Mouse (Mus musculus) midbrain, embryonic 14.5 days (tissue): Measurements from ENCODE around the gene Tcte1. TPM values are rescaled to one million over a fixed set of nuclear protein-coding genes. Genes with fewer than 3 reads are reported as not detected.

ENCODE experiments used
- ATAC-seq: fragments of 200-750 bp; cut with Nextera tagmentation; 2 replicates; pipeline ENCODE4 v1.8.0; 2017; ENCODE audit warnings: moderate number of reproducible peaks, moderate library complexity; ENCODE audit not compliant: low FRiP score, low TSS enrichment
- DNase-seq: peaks from one replicate; pipeline ENCODE4 v3.0.0-alpha.2; 2015
- H3K27ac ChIP-seq: fragments of 300-500 bp; sonication (generic); replicated peaks from 2 replicates; pipeline ENCODE4 v1.5.1; 2014; ENCODE audit warnings: mild to moderate bottlenecking, low read depth, low read length, moderate library complexity
- H3K27me3 ChIP-seq: fragments of 300-500 bp; sonication (generic); 2 replicates; pipeline ENCODE4 v1.6.1; 2014; ENCODE audit warnings: low read length, control low read depth, mixed read lengths; ENCODE audit not compliant: control insufficient read depth, insufficient read depth
- H3K36me3 ChIP-seq: fragments of 300-500 bp; sonication (generic); 2 replicates; pipeline ENCODE4 v1.6.1; 2014; ENCODE audit warnings: low read length, control low read depth; ENCODE audit not compliant: control insufficient read depth, insufficient read depth
- H3K4me1 ChIP-seq: fragments of 300-500 bp; sonication (generic); 2 replicates; pipeline ENCODE4 v1.6.1; 2014; ENCODE audit warnings: mild to moderate bottlenecking, antibody characterized with exemption, low read length, control low read depth; ENCODE audit not compliant: control insufficient read depth, insufficient read depth
- H3K4me2 ChIP-seq: fragments of 300-500 bp; sonication (generic); 2 replicates; pipeline ENCODE4 v1.6.1; 2014; ENCODE audit warnings: mild to moderate bottlenecking, low read length, moderate library complexity
- H3K4me3 ChIP-seq: fragments of 300-500 bp; sonication (generic); replicated peaks from 2 replicates; pipeline ENCODE4 v1.5.1; 2014; ENCODE audit warnings: low read depth, low read length
- H3K9ac ChIP-seq: fragments of 300-500 bp; sonication (generic); replicated peaks from 2 replicates; pipeline ENCODE4 v1.6.1; 2014; ENCODE audit warnings: mild to moderate bottlenecking, low read length, moderate library complexity
- H3K9me3 ChIP-seq: fragments of 300-500 bp; sonication (generic); 2 replicates; pipeline ENCODE4 v1.6.1; 2016; ENCODE audit warnings: low read length, control low read depth, mixed read lengths; ENCODE audit not compliant: control insufficient read depth
- WGBS: fragments of 180-500 bp; shearing (Covaris S2); extraction: QIAGEN DNeasy Blood & Tissue Kit; methylation state at CpG from one replicate; pipeline ENCODE4 v1.1.7; 2014; 5-methylcytosine and 5-hydroxymethylcytosine counted together
- polyA plus RNA-seq: library from polyadenylated mRNA; unstranded; fragments of >200 nt; fragmentation: Nextera tagmentation; extraction: Ambion mirVana; gene quantifications from 2 replicates; pipeline ENCODE4 v1.2.1, GENCODE M21; 2014

Gene Tcte1
- polyA plus RNA-seq, 1 experiment from 2014 or later, result 3.0 TPM

- ATAC-seq (no peak), DNase-seq (no peak)
- H3K27ac ChIP-seq, result no peak overlapping the region
- peaks cover 8% of the 10 kb centered on the region; the same call in 1 of the 2 replicates for H3K4me1 ChIP-seq
- H3K27me3 ChIP-seq, result no peaks in the 10 kb centered on the region
- H3K9ac ChIP-seq, result no peak overlapping the region
- WGBS, result 71% methylated on average over 7 of the region's 7 CpGs
- no peaks in the 10 kb centered on the region for H3K36me3 ChIP-seq
- no peak overlapping the region for H3K4me3 ChIP-seq
- no peak overlapping the region for H3K4me2 ChIP-seq
- no peaks in the 10 kb centered on the region for H3K9me3 ChIP-seq
These were observed 55.6 kb downstream of the Tcte1 start for GRCm38 (mm10) chr17:45578843-45579242.

GRCm38 (mm10) chr17:45579554-45579953 lies 56.3 kb downstream of the Tcte1 start:
- peaks cover 8% of the 10 kb centered on the region for H3K4me1 ChIP-seq
- H3K27me3 ChIP-seq, result no peaks in the 10 kb centered on the region
- ATAC-seq (no peak), DNase-seq (no peak)
- no peak overlapping the region for H3K4me3 ChIP-seq
- no peak overlapping the region for H3K9ac ChIP-seq
- no peak overlapping the region for H3K27ac ChIP-seq
- WGBS, result 87% methylated on average over 4 of the region's 4 CpGs
- H3K36me3 ChIP-seq, result no peaks in the 10 kb centered on the region
- H3K4me2 ChIP-seq, result no peak overlapping the region
- H3K9me3 ChIP-seq, result no peaks in the 10 kb centered on the region

GRCm38 (mm10) chr17:45580958-45581477 lies 57.8 kb downstream of the Tcte1 start:
- ATAC-seq (no peak), DNase-seq (no peak)
- Histone ChIP-seq H3K4me2 (no peak overlapping the region), H3K36me3 (no peaks in the 10 kb centered on the region), H3K4me3 (no peak overlapping the region), H3K4me1 (peaks cover 13% of the 10 kb centered on the region; the same call in 1 of the 2 replicates), H3K9ac (no peak overlapping the region), H3K27me3 (no peaks in the 10 kb centered on the region), H3K9me3 (no peaks in the 10 kb centered on the region), H3K27ac (no peak overlapping the region)
- WGBS, result 52% methylated on average over 12 of the region's 12 CpGs

GRCm38 (mm10) chr17:45581567-45581983 lies 58.3 kb downstream of the Tcte1 start:
- H3K4me3 ChIP-seq, result no peak overlapping the region
- WGBS, result 12% methylated on average over 2 of the region's 2 CpGs
- peak; percentile 86 for DNase-seq

GRCm38 (mm10) chr17:45582188-45582587 lies 59.0 kb downstream of the Tcte1 start:
- Histone ChIP-seq H3K4me3 (no peak overlapping the region), H3K27me3 (no peaks in the 10 kb centered on the region), H3K9me3 (no peaks in the 10 kb centered on the region), H3K27ac (no peak overlapping the region), H3K4me1 (peaks cover 13% of the 10 kb centered on the region; the same call in 1 of the 2 replicates), H3K36me3 (no peaks in the 10 kb centered on the region), H3K9ac (no peak overlapping the region), H3K4me2 (no peak overlapping the region)
- DNase-seq (no peak), ATAC-seq (no peak)
- WGBS, result 93% methylated on average over 6 of the region's 6 CpGs

More at GRCm38 (mm10) chr17:45581567-45581983, 58.3 kb downstream of the Tcte1 start:
- H3K36me3 ChIP-seq, result no peaks in the 10 kb centered on the region
- no peak for ATAC-seq
- H3K27me3 ChIP-seq, result no peaks in the 10 kb centered on the region
- H3K9me3 ChIP-seq, result no peaks in the 10 kb centered on the region
- H3K4me1 ChIP-seq, result peaks cover 13% of the 10 kb centered on the region; the same call in 1 of the 2 replicates
- no peak overlapping the region for H3K9ac ChIP-seq
- H3K27ac ChIP-seq, result no peak overlapping the region
- no peak overlapping the region for H3K4me2 ChIP-seq

DNA sequence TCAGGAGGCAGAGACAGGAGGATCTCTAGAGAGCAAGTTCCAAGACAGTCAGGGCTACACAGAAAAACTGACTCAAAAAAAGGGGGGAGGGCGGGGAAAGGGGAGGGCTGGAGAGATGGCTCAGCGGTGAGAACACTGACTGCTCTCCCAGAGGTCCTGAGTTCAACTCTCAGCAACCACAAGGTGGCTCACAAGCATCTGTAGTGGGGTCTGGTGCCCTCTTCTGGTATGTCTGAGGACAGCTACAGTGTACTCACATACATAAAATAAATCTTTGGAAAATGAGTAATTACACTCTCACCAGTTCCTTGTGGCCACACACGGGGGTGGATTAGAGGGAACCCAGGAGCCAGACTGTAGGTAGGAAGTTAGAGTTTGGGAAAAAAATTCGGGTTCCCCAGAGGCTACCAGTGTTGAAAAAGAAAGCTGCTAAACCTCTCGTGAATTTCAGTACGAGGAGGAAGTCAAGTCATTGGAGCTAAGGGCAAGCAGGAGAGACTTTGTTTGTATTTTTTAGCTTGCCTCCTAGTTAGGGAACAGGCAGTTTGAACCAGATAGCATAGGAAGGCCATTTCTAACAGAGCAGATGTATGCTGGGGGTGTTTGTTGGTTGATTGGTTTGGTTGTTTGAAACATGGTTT lies 59.6 kb downstream of the Tcte1 start:
- ATAC-seq, result no peak
- H3K4me1 ChIP-seq, result peaks cover 13% of the 10 kb centered on the region; the same call in 1 of the 2 replicates
- no peaks in the 10 kb centered on the region for H3K27me3 ChIP-seq
- H3K4me2 ChIP-seq, result no peak overlapping the region
- DNase-seq, result no peak
- H3K36me3 ChIP-seq, result no peaks in the 10 kb centered on the region
- 74% methylated on average over 6 of the region's 6 CpGs for WGBS
- H3K4me3 ChIP-seq, result no peak overlapping the region
- no peak overlapping the region for H3K9ac ChIP-seq
- no peaks in the 10 kb centered on the region for H3K9me3 ChIP-seq
- no peak overlapping the region for H3K27ac ChIP-seq

DNA sequence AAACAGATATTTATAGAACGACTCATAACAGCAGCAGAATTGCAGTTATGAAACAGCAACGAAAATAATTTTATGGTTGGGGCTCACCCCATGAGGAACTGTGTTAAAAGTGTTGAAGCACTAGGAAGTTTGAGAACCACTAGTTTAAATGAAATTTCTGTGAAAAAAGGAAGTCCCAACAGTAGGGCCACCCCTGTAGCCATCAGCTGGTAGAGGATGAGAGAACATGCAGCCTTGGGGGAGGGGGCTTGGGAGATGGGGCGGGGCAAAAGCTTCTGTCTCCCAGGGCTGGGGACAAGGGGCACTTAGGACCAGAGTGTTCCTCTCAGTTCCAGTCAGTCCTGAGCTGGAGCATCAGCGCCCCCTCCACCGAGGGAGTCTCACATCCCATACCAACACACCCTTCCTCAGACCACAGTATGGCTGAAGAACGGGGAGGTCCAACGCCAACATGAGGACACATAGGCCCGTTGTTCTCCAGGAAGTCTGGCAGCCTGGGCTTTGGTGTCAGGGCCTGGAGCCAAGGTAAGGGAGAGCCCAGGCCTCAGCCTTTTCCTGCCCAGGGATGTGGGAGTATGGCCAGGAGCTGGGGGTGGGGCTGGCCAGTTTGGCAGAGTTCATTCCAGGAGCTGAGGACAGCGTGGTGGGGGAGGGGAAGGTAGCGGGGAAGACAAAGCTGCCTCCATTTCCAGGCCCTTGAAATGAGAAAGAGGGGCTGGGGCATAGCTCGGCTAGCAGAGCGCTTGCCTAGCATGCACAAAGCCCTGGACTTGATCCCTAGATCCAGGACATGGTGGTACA lies 61.1 kb downstream of the Tcte1 start:
- Histone ChIP-seq H3K4me3 (no peak overlapping the region), H3K9me3 (no peaks in the 10 kb centered on the region), H3K4me2 (no peak overlapping the region), H3K9ac (no peak overlapping the region; the same call in 1 of the 2 replicates), H3K4me1 (peaks cover 13% of the 10 kb centered on the region; the same call in 1 of the 2 replicates), H3K36me3 (no peaks in the 10 kb centered on the region), H3K27me3 (no peaks in the 10 kb centered on the region), H3K27ac (peak overlapping the region; percentile 61)
- DNase-seq (peak; percentile 60), ATAC-seq (peak; percentile 44)
- WGBS, result 39% methylated on average over 12 of the region's 12 CpGs

DNA sequence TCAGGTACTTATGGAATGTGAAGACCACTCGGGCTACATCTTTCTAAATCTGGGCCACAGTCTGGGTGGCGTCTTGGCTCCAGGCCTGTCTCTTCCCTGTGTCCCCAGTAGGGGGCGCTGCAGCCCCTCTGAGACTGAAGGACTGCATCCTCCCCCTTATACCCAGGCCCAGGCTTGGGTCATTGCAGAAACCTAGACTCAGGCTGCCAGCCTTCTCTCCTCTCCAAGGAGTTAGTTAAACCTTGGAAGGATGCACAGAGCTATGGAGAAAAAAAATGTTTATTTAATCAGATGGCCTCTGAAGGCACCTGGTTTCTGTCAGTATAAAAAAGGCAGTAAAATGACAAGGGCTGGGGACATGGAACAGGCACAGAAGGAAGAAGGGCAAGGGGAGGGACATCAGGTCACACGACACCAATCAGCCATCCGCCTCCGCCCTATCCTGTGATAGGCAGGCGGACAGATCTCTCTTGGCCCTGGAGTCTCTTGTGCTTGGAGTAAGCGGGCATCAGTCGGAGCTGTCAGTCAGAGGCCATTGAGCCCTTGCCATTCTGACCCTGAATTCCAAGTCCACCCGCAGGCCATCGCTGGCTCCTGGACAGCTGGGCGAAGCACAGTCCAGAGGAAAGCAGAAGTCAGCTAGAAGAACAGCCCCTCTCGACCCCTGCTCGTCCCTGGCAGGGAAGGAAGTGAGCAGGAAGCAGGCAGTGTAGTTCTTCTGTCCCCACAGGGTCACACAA lies 61.9 kb downstream of the Tcte1 start:
- Histone ChIP-seq H3K27ac (peak overlapping the region; percentile 61), H3K36me3 (no peaks in the 10 kb centered on the region), H3K4me2 (no peak overlapping the region), H3K4me3 (no peak overlapping the region), H3K4me1 (peaks cover 13% of the 10 kb centered on the region; the same call in 1 of the 2 replicates), H3K9ac (no peak overlapping the region), H3K27me3 (no peaks in the 10 kb centered on the region), H3K9me3 (no peaks in the 10 kb centered on the region)
- ATAC-seq (peak; percentile 67), DNase-seq (peak; percentile 83)
- WGBS, result 13% methylated on average over 14 of the region's 14 CpGs
